Mouse (Mus musculus) CH12.LX (cell line): ENCODE measurements around the gene Atp2b2. TPM values are rescaled to one million over a fixed set of nuclear protein-coding genes. Genes with fewer than 3 reads are reported as not detected.

ENCODE experiments used
- DNase-seq: peaks from one replicate; pipeline ENCODE4 v3.0.0-alpha.2; 2013; ENCODE audit errors: extremely low read depth
- H3K27ac ChIP-seq: 2 replicates; pipeline ENCODE4 v1.5.1; 2012; ENCODE audit warnings: low read depth, mild to moderate bottlenecking, control low read depth, moderate library complexity; ENCODE audit not compliant: insufficient read depth
- H3K27me3 ChIP-seq: replicated peaks from 2 replicates; pipeline ENCODE3; 2012; ENCODE audit warnings: inconsistent platforms
- H3K36me3 ChIP-seq, 2 experiments: replicated peaks in 1 of 2; 2 replicates each; pipeline versions ENCODE3 to v1.6.1; 2012; ENCODE audit warnings: inconsistent platforms in 1 of 2, low read length in 1 of 2, mild to moderate bottlenecking in 1 of 2, mixed read lengths in 1 of 2, moderate library complexity in 1 of 2; ENCODE audit not compliant: control insufficient read depth in 1 of 2, insufficient read depth in 1 of 2
- H3K4me1 ChIP-seq, 2 experiments: 2 replicates each; pipeline ENCODE4 v1.6.1; 2012; ENCODE audit warnings: inconsistent platforms in 1 of 2, moderate library complexity in 1 of 2; ENCODE audit not compliant: insufficient read depth in 2 of 2, control insufficient read depth in 1 of 2
- H3K4me2 ChIP-seq: 2 replicates; pipeline ENCODE4 v1.6.1; 2012; ENCODE audit warnings: low read depth, mild to moderate bottlenecking, control low read depth; ENCODE audit not compliant: poor library complexity, insufficient read depth, severe bottlenecking
- H3K4me3 ChIP-seq, 3 experiments: fragments of 150-350 bp in 1 of 3; sonication (generic) in 1 of 3; replicated peaks in 1 of 3; 2 replicates each; pipeline versions ENCODE3 to v1.5.1; 2011 to 2012; ENCODE audit warnings: low read depth in 2 of 3, low read length in 2 of 3, mild to moderate bottlenecking in 2 of 3, moderate library complexity in 2 of 3, control low read depth in 1 of 3, improper control_type of control experiment in 1 of 3, inconsistent platforms in 1 of 3, mixed read lengths in 1 of 3; ENCODE audit not compliant: poor library complexity in 1 of 3
- H3K79me2 ChIP-seq: replicated peaks from 2 replicates; pipeline ENCODE4 v1.6.1; 2012; ENCODE audit warnings: mild to moderate bottlenecking, moderate library complexity; ENCODE audit not compliant: control insufficient read depth, poor library complexity, insufficient read depth, severe bottlenecking; ENCODE audit errors: extremely low read depth
- H3K9ac ChIP-seq: 2 replicates; pipeline ENCODE4 v1.6.1; 2012; ENCODE audit warnings: low read depth, mild to moderate bottlenecking, control low read depth, moderate library complexity; ENCODE audit not compliant: insufficient read depth
- H3K9me3 ChIP-seq: replicated peaks from 2 replicates; pipeline ENCODE3; 2012; ENCODE audit warnings: low read length, inconsistent platforms, mixed read lengths
- CTCF ChIP-seq, 2 experiments: IDR thresholded peaks in 1 of 2; conservative IDR thresholded peaks in 1 of 2; 2 replicates each; pipeline ENCODE4 v1.5.1; 2011 to 2012; ENCODE audit warnings: low read depth in 2 of 2, low read length in 2 of 2, improper control_type of control experiment in 1 of 2, inconsistent platforms in 1 of 2, mild to moderate bottlenecking in 1 of 2, moderate library complexity in 1 of 2
- E2F4 ChIP-seq: IDR thresholded peaks from 2 replicates; pipeline ENCODE4 v1.6.1; 2011; ENCODE audit warnings: low read depth, low read length, improper control_type of control experiment; ENCODE audit not compliant: insufficient replicate concordance
- ELF1 ChIP-seq: IDR thresholded peaks from 2 replicates; pipeline ENCODE4 v1.6.1; 2014; ENCODE audit warnings: low read depth, mild to moderate bottlenecking, inconsistent platforms, low read length, improper control_type of control experiment
- ETS1 ChIP-seq: conservative IDR thresholded peaks from 2 replicates; pipeline ENCODE4 v1.6.1; 2012; ENCODE audit warnings: low read depth, mild to moderate bottlenecking, inconsistent platforms, low read length, improper control_type of control experiment, moderate library complexity
- HCFC1 ChIP-seq: IDR thresholded peaks from 2 replicates; pipeline ENCODE4 v1.6.1; 2012; ENCODE audit warnings: low read depth, mild to moderate bottlenecking, inconsistent platforms, low read length, improper control_type of control experiment
- JUN ChIP-seq: IDR thresholded peaks from 2 replicates; pipeline ENCODE4 v1.6.1; 2011; ENCODE audit warnings: low read depth, mild to moderate bottlenecking, low read length, improper control_type of control experiment, moderate library complexity; ENCODE audit not compliant: insufficient read depth
- MAFK ChIP-seq: IDR thresholded peaks from 2 replicates; pipeline ENCODE4 v1.6.1; 2011; ENCODE audit warnings: low read length, improper control_type of control experiment; ENCODE audit not compliant: insufficient replicate concordance
- MXI1 ChIP-seq: IDR thresholded peaks from 2 replicates; pipeline ENCODE4 v1.6.1; 2011; ENCODE audit warnings: mild to moderate bottlenecking, low read depth, low read length, improper control_type of control experiment
- MYC ChIP-seq: IDR thresholded peaks from 2 replicates; pipeline ENCODE4 v1.6.1; 2011; ENCODE audit warnings: low read depth, mild to moderate bottlenecking, improper control_type of control experiment, low read length
- NELFE ChIP-seq: IDR thresholded peaks from 2 replicates; pipeline ENCODE4 v1.6.1; 2011; ENCODE audit warnings: low read depth, low read length, improper control_type of control experiment
- NRF1 ChIP-seq: IDR thresholded peaks from 2 replicates; pipeline ENCODE4 v1.6.1; 2014; ENCODE audit warnings: low read depth, mild to moderate bottlenecking, inconsistent platforms, low read length, improper control_type of control experiment, moderate library complexity
- PAX5 ChIP-seq: IDR thresholded peaks from 2 replicates; pipeline ENCODE4 v1.6.1; 2012; ENCODE audit warnings: low read length, inconsistent platforms, mixed read lengths
- POLR2A ChIP-seq: IDR thresholded peaks from 2 replicates; pipeline ENCODE4 v1.6.1; 2011; ENCODE audit warnings: low read depth, mild to moderate bottlenecking, improper control_type of control experiment, low read length
- POLR2AphosphoS2 ChIP-seq: IDR thresholded peaks from 2 replicates; pipeline ENCODE4 v1.6.1; 2011; ENCODE audit warnings: low read depth, low read length, improper control_type of control experiment
- RAD21 ChIP-seq: IDR thresholded peaks from 2 replicates; pipeline ENCODE4 v1.6.1; 2011; ENCODE audit warnings: low read depth, mild to moderate bottlenecking, low read length, improper control_type of control experiment, moderate library complexity
- RCOR1 ChIP-seq: conservative IDR thresholded peaks from 2 replicates; pipeline ENCODE4 v1.6.1; 2012; ENCODE audit warnings: low read depth, mild to moderate bottlenecking, inconsistent platforms, low read length, improper control_type of control experiment
- TCF12 ChIP-seq: IDR thresholded peaks from 2 replicates; pipeline ENCODE4 v1.6.1; 2014; ENCODE audit warnings: low read depth, mild to moderate bottlenecking, inconsistent platforms, low read length, improper control_type of control experiment
- USF1 ChIP-seq: IDR thresholded peaks from 2 replicates; pipeline ENCODE4 v1.6.1; 2014; ENCODE audit warnings: low read depth, mild to moderate bottlenecking, inconsistent platforms, low read length, improper control_type of control experiment
- ZKSCAN1 ChIP-seq: IDR thresholded peaks from 2 replicates; pipeline ENCODE4 v1.6.1; 2012; ENCODE audit warnings: low read depth, inconsistent platforms, low read length, improper control_type of control experiment, borderline replicate concordance
- ZMIZ1 ChIP-seq: IDR thresholded peaks from 2 replicates; pipeline ENCODE4 v1.6.1; 2012; ENCODE audit warnings: low read depth, mild to moderate bottlenecking, inconsistent platforms, low read length, improper control_type of control experiment
- dilution Hi-C: fragments of 300-500 bp; cut with MboI; formaldehyde crosslinking; loops from 2 replicates; pipeline ENCODE4 v1.14.3; 2020; ENCODE audit warnings: low sequenced_read_pairs; ENCODE audit not compliant: extremely low pct_unique_long_range_greater_than_20kb, extremely low pct_ligation_motif_present
- in situ Hi-C: fragments of 300-500 bp; cut with MboI; formaldehyde crosslinking; loops from 3 replicates; pipeline ENCODE4 v1.14.3; 2019; ENCODE audit warnings: low sequenced_read_pairs, low pct_ligation_motif_present, low pct_unique_long_range_greater_than_20kb, mixed read lengths
- polyA plus RNA-seq: library from polyadenylated mRNA; unstranded; fragments of >175 nt; gene quantifications from 2 replicates; pipeline ENCODE4 v1.2.1, GENCODE M21; 2012; ENCODE audit warnings: low read depth; ENCODE audit not compliant: insufficient read length
- total RNA-seq, 2 experiments: library from RNA; depleted of rRNA; stranded (reverse); fragments of 300-350 nt in 1 of 2; fragments of >200 nt in 1 of 2; gene quantifications; 2 replicates each; pipeline ENCODE4 v1.2.3; 2012 to 2014

Gene Atp2b2
- total and polyA plus RNA-seq, 3 experiments = not detected

DNA sequence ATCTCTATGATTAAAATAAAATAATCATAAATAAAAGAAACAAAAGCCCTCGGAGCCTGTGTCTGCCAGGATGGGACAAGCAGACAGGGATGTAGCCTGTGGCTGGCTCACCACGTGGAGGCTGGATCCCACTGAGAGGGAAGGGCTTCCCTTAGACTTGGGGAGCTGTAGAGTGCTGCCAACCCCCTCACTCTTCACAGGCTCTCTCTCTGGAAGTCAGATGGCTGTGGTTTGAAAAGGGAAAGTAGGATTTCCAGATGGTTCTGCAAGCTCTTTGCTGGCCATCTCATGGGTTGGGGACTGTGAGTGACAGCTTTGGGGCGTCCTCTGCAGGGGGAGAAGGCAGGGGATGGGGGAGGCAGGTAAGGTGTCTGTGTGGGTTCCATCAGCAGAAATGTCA, 163.0 kb downstream of the Atp2b2 start:
- Histone ChIP-seq H3K4me3 (no peak overlapping the region), H3K79me2 (no peaks in the 10 kb centered on the region), H3K9ac (no peak overlapping the region), H3K27me3 (peaks cover 92% of the 10 kb centered on the region), H3K4me1 (0 out of 4 replicates have a peak, but pooled peaks cover 0 to 1% of the 10 kb centered on the region in 2 experiments), H3K36me3 (no peaks in the 10 kb centered on the region), H3K27ac (no peak overlapping the region), H3K9me3 (no peaks in the 10 kb centered on the region), H3K4me2 (no peak overlapping the region)
- in situ Hi-C loops = no loop called here
- no peak for TF ChIP-seq ETS1
- TF ChIP-seq RAD21 = no peak
- TF ChIP-seq RCOR1 = no peak
- TF ChIP-seq POLR2A = no peak
- no peak for TF ChIP-seq USF1
- no peak for TF ChIP-seq MXI1
- TF ChIP-seq JUN = no peak
- no peak for TF ChIP-seq NELFE
- TF ChIP-seq TCF12 = no peak
- dilution Hi-C loops = no loop called here
- no peak for DNase-seq

DNA sequence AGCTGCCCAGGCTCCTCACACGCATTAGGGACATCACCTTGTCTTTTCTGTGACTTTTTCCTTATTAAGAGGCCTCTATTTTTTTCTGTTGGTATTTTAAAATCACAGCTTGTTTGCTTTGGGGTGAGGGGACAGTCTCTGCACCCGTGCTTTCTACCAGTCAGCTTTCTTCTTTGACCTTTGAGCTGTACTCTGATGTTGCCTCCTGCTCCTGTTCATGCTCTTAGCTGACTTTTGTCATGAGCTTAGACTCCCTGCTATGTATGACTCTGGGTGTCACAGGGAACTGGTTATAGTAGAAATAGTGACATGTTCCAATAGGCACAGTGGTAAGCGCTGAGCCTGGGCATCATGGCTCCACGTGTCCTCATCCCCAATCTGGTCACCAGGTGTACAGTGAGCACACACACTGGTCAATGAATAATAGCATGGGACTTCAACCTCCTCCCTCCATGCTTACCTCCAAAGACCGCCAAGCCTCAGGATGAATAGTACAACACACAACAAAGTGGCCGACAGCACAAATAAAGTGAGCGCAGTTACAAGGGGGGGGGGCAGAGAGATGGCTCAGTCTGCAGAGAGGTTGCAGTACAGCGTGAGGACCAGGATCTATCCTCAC, 163.8 kb downstream of the Atp2b2 start:
- no peak overlapping the region for H3K27ac ChIP-seq
- no peak overlapping the region for H3K4me3 ChIP-seq
- H3K27me3 ChIP-seq = peaks cover 91% of the 10 kb centered on the region
- TF ChIP-seq POLR2A = no peak
- TF ChIP-seq MAFK = no peak
- no peak for TF ChIP-seq HCFC1
- TF ChIP-seq E2F4 = no peak
- no peak for TF ChIP-seq ZMIZ1
- no peak for TF ChIP-seq TCF12
- no peak for TF ChIP-seq RAD21
- TF ChIP-seq NRF1 = no peak
- TF ChIP-seq ELF1 = no peak
- no peak for TF ChIP-seq ETS1
- TF ChIP-seq POLR2AphosphoS2 = no peak
- TF ChIP-seq MXI1 = no peak
- TF ChIP-seq USF1 = no peak
- no peak for TF ChIP-seq MYC
- TF ChIP-seq CTCF (conservative IDR thresholded peaks at IDR 0.05 in 1 of 2, IDR thresholded peaks at IDR 0.05 in 1 of 2; ENCODE audit: low read depth in 2 of 2, low read length in 2 of 2) = no peak
- no peak for TF ChIP-seq RCOR1
- TF ChIP-seq JUN = no peak
- no peak for TF ChIP-seq NELFE
- TF ChIP-seq PAX5 = no peak
- TF ChIP-seq ZKSCAN1 = no peak
- TF ChIP-seq, all 38 proteins: peak for 0
- H3K36me3 ChIP-seq = no peaks in the 10 kb centered on the region
- no peaks in the 10 kb centered on the region for H3K79me2 ChIP-seq
- DNase-seq = no peak
- in situ Hi-C loops (no loop called here), dilution Hi-C loops (no loop called here)
- H3K4me2 ChIP-seq = no peak overlapping the region
- H3K9me3 ChIP-seq = no peaks in the 10 kb centered on the region
- H3K4me1 ChIP-seq = no peaks in the 10 kb centered on the region
- no peak overlapping the region for H3K9ac ChIP-seq
